Mouse (Mus musculus) CH12.LX (cell line): ENCODE measurements around the gene Ccl12. TPM values are rescaled to one million over a fixed set of nuclear protein-coding genes. Genes with fewer than 3 reads are reported as not detected.

Experiments used
- DNase-seq: peaks from one replicate; pipeline ENCODE4 v3.0.0-alpha.2; 2013; ENCODE audit errors: extremely low read depth
- H3K27ac ChIP-seq: 2 replicates; pipeline ENCODE4 v1.5.1; 2012; ENCODE audit warnings: low read depth, mild to moderate bottlenecking, control low read depth, moderate library complexity; ENCODE audit not compliant: insufficient read depth
- H3K27me3 ChIP-seq: replicated peaks from 2 replicates; pipeline ENCODE3; 2012; ENCODE audit warnings: inconsistent platforms
- H3K36me3 ChIP-seq, 2 experiments: replicated peaks in 1 of 2; 2 replicates each; pipeline versions ENCODE3 to v1.6.1; 2012; ENCODE audit warnings: inconsistent platforms in 1 of 2, low read length in 1 of 2, mild to moderate bottlenecking in 1 of 2, mixed read lengths in 1 of 2, moderate library complexity in 1 of 2; ENCODE audit not compliant: control insufficient read depth in 1 of 2, insufficient read depth in 1 of 2
- H3K4me1 ChIP-seq, 2 experiments: 2 replicates each; pipeline ENCODE4 v1.6.1; 2012; ENCODE audit warnings: inconsistent platforms in 1 of 2, moderate library complexity in 1 of 2; ENCODE audit not compliant: insufficient read depth in 2 of 2, control insufficient read depth in 1 of 2
- H3K4me2 ChIP-seq: 2 replicates; pipeline ENCODE4 v1.6.1; 2012; ENCODE audit warnings: low read depth, mild to moderate bottlenecking, control low read depth; ENCODE audit not compliant: poor library complexity, insufficient read depth, severe bottlenecking
- H3K4me3 ChIP-seq, 3 experiments: fragments of 150-350 bp in 1 of 3; sonication (generic) in 1 of 3; replicated peaks in 1 of 3; 2 replicates each; pipeline versions ENCODE3 to v1.5.1; 2011 to 2012; ENCODE audit warnings: low read depth in 2 of 3, low read length in 2 of 3, mild to moderate bottlenecking in 2 of 3, moderate library complexity in 2 of 3, control low read depth in 1 of 3, improper control_type of control experiment in 1 of 3, inconsistent platforms in 1 of 3, mixed read lengths in 1 of 3; ENCODE audit not compliant: poor library complexity in 1 of 3
- H3K79me2 ChIP-seq: replicated peaks from 2 replicates; pipeline ENCODE4 v1.6.1; 2012; ENCODE audit warnings: mild to moderate bottlenecking, moderate library complexity; ENCODE audit not compliant: control insufficient read depth, poor library complexity, insufficient read depth, severe bottlenecking; ENCODE audit errors: extremely low read depth
- H3K9ac ChIP-seq: 2 replicates; pipeline ENCODE4 v1.6.1; 2012; ENCODE audit warnings: low read depth, mild to moderate bottlenecking, control low read depth, moderate library complexity; ENCODE audit not compliant: insufficient read depth
- H3K9me3 ChIP-seq: replicated peaks from 2 replicates; pipeline ENCODE3; 2012; ENCODE audit warnings: low read length, inconsistent platforms, mixed read lengths
- CHD1 ChIP-seq: IDR thresholded peaks from 2 replicates; pipeline ENCODE4 v1.6.1; 2012; ENCODE audit warnings: low read depth, low read length, improper control_type of control experiment, inconsistent platforms
- CHD2 ChIP-seq: IDR thresholded peaks from 2 replicates; pipeline ENCODE4 v1.6.1; 2011; ENCODE audit warnings: low read length, improper control_type of control experiment
- CTCF ChIP-seq, 2 experiments: IDR thresholded peaks in 1 of 2; conservative IDR thresholded peaks in 1 of 2; 2 replicates each; pipeline ENCODE4 v1.5.1; 2011 to 2012; ENCODE audit warnings: low read depth in 2 of 2, low read length in 2 of 2, improper control_type of control experiment in 1 of 2, inconsistent platforms in 1 of 2, mild to moderate bottlenecking in 1 of 2, moderate library complexity in 1 of 2
- EP300 ChIP-seq: IDR thresholded peaks from 2 replicates; pipeline ENCODE4 v1.6.1; 2011; ENCODE audit warnings: low read length, improper control_type of control experiment
- ETS1 ChIP-seq: conservative IDR thresholded peaks from 2 replicates; pipeline ENCODE4 v1.6.1; 2012; ENCODE audit warnings: low read depth, mild to moderate bottlenecking, inconsistent platforms, low read length, improper control_type of control experiment, moderate library complexity
- HCFC1 ChIP-seq: IDR thresholded peaks from 2 replicates; pipeline ENCODE4 v1.6.1; 2012; ENCODE audit warnings: low read depth, mild to moderate bottlenecking, inconsistent platforms, low read length, improper control_type of control experiment
- JUND ChIP-seq: conservative IDR thresholded peaks from 2 replicates; pipeline ENCODE4 v1.6.1; 2011; ENCODE audit warnings: low read depth, low read length, improper control_type of control experiment
- KAT2A ChIP-seq: IDR thresholded peaks from 2 replicates; pipeline ENCODE4 v1.6.1; 2012; ENCODE audit warnings: low read length, improper control_type of control experiment, inconsistent platforms; ENCODE audit not compliant: insufficient replicate concordance
- MAFK ChIP-seq: IDR thresholded peaks from 2 replicates; pipeline ENCODE4 v1.6.1; 2011; ENCODE audit warnings: low read length, improper control_type of control experiment; ENCODE audit not compliant: insufficient replicate concordance
- MAX ChIP-seq: IDR thresholded peaks from 2 replicates; pipeline ENCODE4 v1.6.1; 2011; ENCODE audit warnings: low read length, improper control_type of control experiment
- MAZ ChIP-seq: IDR thresholded peaks from 2 replicates; pipeline ENCODE4 v1.6.1; 2012; ENCODE audit warnings: low read depth, mild to moderate bottlenecking, inconsistent platforms, low read length, improper control_type of control experiment, moderate library complexity
- MEF2A ChIP-seq: IDR thresholded peaks from 2 replicates; pipeline ENCODE4 v1.6.1; 2014; ENCODE audit warnings: low read depth, mild to moderate bottlenecking, inconsistent platforms, low read length, improper control_type of control experiment, borderline replicate concordance
- NELFE ChIP-seq: IDR thresholded peaks from 2 replicates; pipeline ENCODE4 v1.6.1; 2011; ENCODE audit warnings: low read depth, low read length, improper control_type of control experiment
- NRF1 ChIP-seq: IDR thresholded peaks from 2 replicates; pipeline ENCODE4 v1.6.1; 2014; ENCODE audit warnings: low read depth, mild to moderate bottlenecking, inconsistent platforms, low read length, improper control_type of control experiment, moderate library complexity
- PAX5 ChIP-seq: IDR thresholded peaks from 2 replicates; pipeline ENCODE4 v1.6.1; 2012; ENCODE audit warnings: low read length, inconsistent platforms, mixed read lengths
- RAD21 ChIP-seq: IDR thresholded peaks from 2 replicates; pipeline ENCODE4 v1.6.1; 2011; ENCODE audit warnings: low read depth, mild to moderate bottlenecking, low read length, improper control_type of control experiment, moderate library complexity
- SMC3 ChIP-seq: IDR thresholded peaks from 2 replicates; pipeline ENCODE4 v1.6.1; 2011; ENCODE audit warnings: low read depth, low read length, improper control_type of control experiment
- TBP ChIP-seq: conservative IDR thresholded peaks from 2 replicates; pipeline ENCODE4 v1.6.1; 2011; ENCODE audit warnings: low read depth, low read length, improper control_type of control experiment
- TCF12 ChIP-seq: IDR thresholded peaks from 2 replicates; pipeline ENCODE4 v1.6.1; 2014; ENCODE audit warnings: low read depth, mild to moderate bottlenecking, inconsistent platforms, low read length, improper control_type of control experiment
- USF1 ChIP-seq: IDR thresholded peaks from 2 replicates; pipeline ENCODE4 v1.6.1; 2014; ENCODE audit warnings: low read depth, mild to moderate bottlenecking, inconsistent platforms, low read length, improper control_type of control experiment
- USF2 ChIP-seq: conservative IDR thresholded peaks from 2 replicates; pipeline ENCODE4 v1.6.1; 2011; ENCODE audit warnings: low read depth, low read length, improper control_type of control experiment
- ZC3H11A ChIP-seq: IDR thresholded peaks from 2 replicates; pipeline ENCODE4 v1.6.1; 2012; ENCODE audit warnings: low read depth, mild to moderate bottlenecking, inconsistent platforms, low read length, improper control_type of control experiment
- ZMIZ1 ChIP-seq: IDR thresholded peaks from 2 replicates; pipeline ENCODE4 v1.6.1; 2012; ENCODE audit warnings: low read depth, mild to moderate bottlenecking, inconsistent platforms, low read length, improper control_type of control experiment
- ZNF384 ChIP-seq: IDR thresholded peaks from 2 replicates; pipeline ENCODE4 v1.6.1; 2012; ENCODE audit warnings: low read depth, low read length, improper control_type of control experiment, inconsistent platforms
- dilution Hi-C: fragments of 300-500 bp; cut with MboI; formaldehyde crosslinking; loops from 2 replicates; pipeline ENCODE4 v1.14.3; 2020; ENCODE audit warnings: low sequenced_read_pairs; ENCODE audit not compliant: extremely low pct_unique_long_range_greater_than_20kb, extremely low pct_ligation_motif_present
- in situ Hi-C: fragments of 300-500 bp; cut with MboI; formaldehyde crosslinking; loops from 3 replicates; pipeline ENCODE4 v1.14.3; 2019; ENCODE audit warnings: low sequenced_read_pairs, low pct_ligation_motif_present, low pct_unique_long_range_greater_than_20kb, mixed read lengths
- polyA plus RNA-seq: library from polyadenylated mRNA; unstranded; fragments of >175 nt; gene quantifications from 2 replicates; pipeline ENCODE4 v1.2.1, GENCODE M21; 2012; ENCODE audit warnings: low read depth; ENCODE audit not compliant: insufficient read length
- total RNA-seq, 2 experiments: library from RNA; depleted of rRNA; stranded (reverse); fragments of 300-350 nt in 1 of 2; fragments of >200 nt in 1 of 2; gene quantifications; 2 replicates each; pipeline ENCODE4 v1.2.3; 2012 to 2014

The Ccl12 gene
- total and polyA plus RNA-seq, 3 experiments: 0.51 TPM; not detected in 2

DNA sequence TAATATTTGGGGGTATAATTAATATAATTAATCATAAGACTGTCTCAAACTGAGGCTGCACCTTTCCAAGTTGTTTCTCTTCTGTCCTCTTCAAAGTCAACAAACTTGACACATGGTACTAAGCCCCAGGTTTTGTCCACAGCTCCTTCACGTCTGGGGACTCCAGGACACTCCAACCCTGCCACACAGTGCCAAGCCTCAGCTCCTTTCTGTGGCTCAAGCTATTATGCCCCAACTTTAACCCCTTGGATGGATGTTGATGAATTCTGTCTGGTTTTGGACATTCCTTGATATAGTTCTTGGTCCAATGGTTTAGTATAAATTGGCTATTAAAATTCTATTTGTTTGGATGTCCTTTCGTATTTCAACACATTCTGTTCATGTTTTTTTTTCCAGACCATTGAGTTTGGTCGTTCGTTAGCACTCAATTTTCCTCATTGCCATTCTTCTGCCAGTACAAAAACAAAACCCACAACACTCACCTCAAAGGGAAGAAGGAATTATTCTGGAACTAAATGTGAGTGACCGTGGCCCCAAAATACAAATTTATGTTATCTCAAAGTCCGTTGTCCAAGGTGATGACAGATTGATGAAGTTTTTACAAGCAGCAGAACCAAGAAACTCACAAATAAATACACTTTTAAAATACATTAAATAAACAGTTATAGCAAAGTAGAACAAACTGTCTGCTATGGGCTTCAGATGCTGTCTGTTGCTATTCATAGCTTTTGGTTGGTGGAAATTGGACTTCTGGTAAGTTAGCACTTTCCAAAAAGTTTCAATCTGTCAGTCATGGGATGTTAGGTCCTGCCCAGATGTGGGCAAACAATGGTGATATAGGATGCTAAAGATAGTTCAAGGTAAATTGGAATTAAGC lies 9.0 kb downstream of the Ccl12 start:
- no peak overlapping the region for H3K27ac ChIP-seq
- H3K9ac ChIP-seq: no peak overlapping the region
- no peaks in the 10 kb centered on the region for H3K79me2 ChIP-seq
- H3K27me3 ChIP-seq: peaks cover 37% of the 10 kb centered on the region
- dilution Hi-C loops (no loop called here), in situ Hi-C loops (no loop called here)
- no peaks in the 10 kb centered on the region for H3K9me3 ChIP-seq
- TF ChIP-seq MAFK: no peak
- TF ChIP-seq ZMIZ1: no peak
- TF ChIP-seq USF1: no peak
- TF ChIP-seq KAT2A: no peak
- TF ChIP-seq TBP: no peak
- TF ChIP-seq EP300: no peak
- no peak for TF ChIP-seq JUND
- TF ChIP-seq TCF12: no peak
- no peak for TF ChIP-seq RAD21
- no peak for TF ChIP-seq ZC3H11A
- TF ChIP-seq MAX: no peak
- no peak for TF ChIP-seq CHD1
- TF ChIP-seq CHD2: no peak
- TF ChIP-seq SMC3: no peak
- no peak for TF ChIP-seq CTCF (conservative IDR thresholded peaks at IDR 0.05 in 1 of 2, IDR thresholded peaks at IDR 0.05 in 1 of 2; ENCODE audit: low read depth in 2 of 2, low read length in 2 of 2)
- TF ChIP-seq PAX5: no peak
- TF ChIP-seq USF2: no peak
- TF ChIP-seq ETS1: no peak
- H3K4me3 ChIP-seq: no peak overlapping the region
- no peaks in the 10 kb centered on the region for H3K4me1 ChIP-seq
- H3K36me3 ChIP-seq: no peaks in the 10 kb centered on the region
- DNase-seq: no peak
- H3K4me2 ChIP-seq: no peak overlapping the region

DNA sequence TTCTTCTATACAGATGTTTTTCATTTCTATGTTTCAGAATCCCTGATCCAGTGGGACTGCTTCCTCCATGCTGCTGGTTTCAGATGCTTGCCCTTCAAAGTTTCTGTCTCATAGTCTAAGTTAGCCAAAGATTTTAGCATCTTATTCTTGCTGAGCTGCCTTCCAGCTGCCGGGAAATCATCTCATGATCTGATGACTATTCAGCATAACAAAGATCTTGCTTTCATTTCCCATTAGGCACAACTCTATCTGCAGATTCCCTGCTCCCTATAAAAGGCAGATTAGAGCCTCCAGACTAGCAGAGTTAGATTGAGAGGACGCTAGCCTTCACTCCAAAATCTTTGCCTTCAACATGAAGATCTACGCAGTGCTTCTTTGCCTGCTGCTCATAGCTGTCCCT lies 13.2 kb downstream of the Ccl12 start, which contains the start of gene Ccl8:
TSS of gene Ccl8 (plus strand) at position 301 of the 400 bp plus-strand sequence.
- peaks cover 52% of the 10 kb centered on the region for H3K27me3 ChIP-seq
- H3K36me3 ChIP-seq: no peaks in the 10 kb centered on the region
- no peak within 1 kb of the TSS for H3K9ac ChIP-seq
- H3K4me1 ChIP-seq: peaks cover 0 to 3% of the 10 kb centered on the region in 2 experiments; a peak in 1 of 4 replicates
- no peak within 1 kb of the TSS for H3K4me3 ChIP-seq
- TF ChIP-seq MEF2A (no peak), MAX (no peak), NRF1 (no peak), HCFC1 (no peak), NELFE (no peak), MAZ (no peak), ZNF384 (no peak)
- dilution Hi-C loops (no loop called here), in situ Hi-C loops (loop anchor here (5.0 kb wide), 1 partner anchor 47 kb away; no protein-coding TSS in a partner anchor)
- H3K9me3 ChIP-seq: no peaks in the 10 kb centered on the region
- no peak within 1 kb of the TSS for H3K27ac ChIP-seq
- DNase-seq: no peak
- no peaks in the 10 kb centered on the region for H3K79me2 ChIP-seq
- no peak within 1 kb of the TSS for H3K4me2 ChIP-seq
